Mouse (Mus musculus) olfactory bulb, adult 2 months (tissue): Measurements from ENCODE around the gene Agrp. TPM values are rescaled to one million over a fixed set of nuclear protein-coding genes. Genes with fewer than 3 reads are reported as not detected.

ENCODE experiments used
- H3K27ac ChIP-seq: fragments of 200-500 bp; 2 replicates; pipeline ENCODE4 v1.5.1; 2012; ENCODE audit warnings: low read depth, low read length; ENCODE audit not compliant: insufficient read depth
- H3K4me1 ChIP-seq: fragments of 200-500 bp; 2 replicates; pipeline ENCODE4 v1.6.1; 2012; ENCODE audit warnings: low read length; ENCODE audit not compliant: control insufficient read depth, insufficient read depth
- H3K4me3 ChIP-seq: fragments of 200-500 bp; 2 replicates; pipeline ENCODE4 v1.5.1; 2012; ENCODE audit warnings: mild to moderate bottlenecking, low read depth, low read length, moderate library complexity; ENCODE audit not compliant: insufficient read depth
- CTCF ChIP-seq: fragments of 200-500 bp; IDR thresholded peaks from 2 replicates; pipeline ENCODE4 v1.5.1; 2012; ENCODE audit warnings: low read depth, mild to moderate bottlenecking, low read length, moderate library complexity; ENCODE audit not compliant: insufficient read depth
- POLR2A ChIP-seq: fragments of 200-500 bp; IDR thresholded peaks from 2 replicates; pipeline ENCODE4 v1.6.1; 2012; ENCODE audit warnings: mild to moderate bottlenecking, low read depth, low read length, moderate library complexity; ENCODE audit not compliant: insufficient read depth
- WGBS: fragments of 180-500 bp; shearing (Covaris S2); methylation state at CpG from one replicate; pipeline ENCODE4 v1.1.7; 2018; 5-methylcytosine and 5-hydroxymethylcytosine counted together
- polyA plus RNA-seq: library from polyadenylated mRNA; stranded (reverse); fragments of >200 nt; gene quantifications from 2 replicates; pipeline ENCODE4 v1.2.4, GENCODE M21; 2012; ENCODE audit warnings: low replicate concordance; ENCODE audit not compliant: missing spikeins, insufficient read depth, insufficient read length

Agrp gene
- polyA plus RNA-seq, 1 experiment: not detected

DNA sequence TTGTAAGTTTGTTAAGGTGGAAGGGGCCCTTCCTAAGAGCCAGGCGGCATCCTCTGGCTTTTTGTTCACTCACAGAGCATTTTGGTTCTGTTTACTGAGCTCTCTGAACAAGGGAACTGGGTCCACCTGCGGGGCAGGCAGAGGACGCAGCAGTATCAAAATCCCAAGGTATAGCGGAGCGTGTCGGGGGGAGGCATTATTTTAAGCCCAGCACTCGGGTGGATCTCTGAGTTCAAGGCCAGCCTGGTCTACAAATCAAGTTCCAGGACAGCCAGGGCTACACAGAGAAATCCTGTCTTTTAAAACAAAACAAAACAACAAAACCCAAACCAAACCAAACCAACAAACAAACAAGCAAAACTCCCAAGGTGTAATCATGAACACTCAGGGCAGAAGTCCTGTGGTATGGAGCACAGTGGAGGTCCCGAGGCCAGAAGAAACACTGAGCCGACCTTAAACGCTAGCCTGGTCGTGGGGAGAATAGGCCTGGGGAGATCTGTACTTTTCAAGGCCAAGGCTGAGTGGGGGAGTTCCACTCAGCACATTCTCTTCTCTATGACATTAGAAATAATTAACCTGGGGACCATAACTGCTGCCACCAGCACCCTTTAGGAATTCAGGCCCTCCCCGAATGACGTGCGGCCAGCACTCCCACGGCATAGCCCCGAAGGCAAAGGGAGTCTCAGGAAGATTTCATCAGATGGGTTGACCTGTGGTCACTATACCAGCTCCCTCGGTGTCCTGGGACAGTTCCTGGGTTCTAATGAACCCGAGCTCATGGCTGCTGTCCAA is 42.5 kb downstream of the Agrp start:
- no peak overlapping the region for H3K4me3 ChIP-seq
- no peak for TF ChIP-seq CTCF
- no peak for TF ChIP-seq POLR2A
- WGBS: 82% methylated on average over 18 of the region's 18 CpGs
- no peak overlapping the region for H3K27ac ChIP-seq
- H3K4me1 ChIP-seq: peaks cover 15% of the 10 kb centered on the region

GRCm38 (mm10) chr8:105593859-105594258 is 43.3 kb downstream of the Agrp start:
- WGBS: 19% methylated on average over 15 of the region's 15 CpGs
- no peak overlapping the region for H3K27ac ChIP-seq
- H3K4me1 ChIP-seq: peaks cover 15% of the 10 kb centered on the region
- H3K4me3 ChIP-seq: no peak overlapping the region
- TF ChIP-seq CTCF: no peak
- TF ChIP-seq POLR2A: no peak

DNA sequence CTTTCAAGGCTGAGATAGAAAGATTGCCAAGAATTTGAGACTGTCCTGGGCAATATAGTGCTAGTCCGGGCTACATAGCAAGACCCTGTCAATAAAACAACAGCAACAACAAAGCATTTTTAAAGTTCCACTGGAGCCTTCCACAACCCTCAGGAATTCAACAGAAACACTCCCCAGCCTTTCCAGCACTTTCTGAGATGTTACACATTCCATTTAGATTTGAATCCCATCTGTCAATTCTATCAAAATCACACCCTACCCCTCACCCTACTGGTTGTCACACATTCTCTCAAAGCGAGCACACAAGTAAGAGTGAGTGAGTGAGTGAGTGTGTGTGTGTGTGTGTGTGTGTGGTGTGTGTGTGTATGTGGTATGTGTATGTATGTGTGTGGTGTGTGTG is 44.8 kb downstream of the Agrp start:
- peaks cover 15% of the 10 kb centered on the region for H3K4me1 ChIP-seq
- no peak overlapping the region for H3K27ac ChIP-seq
- TF ChIP-seq POLR2A (no peak), CTCF (no peak)
- no peak overlapping the region for H3K4me3 ChIP-seq
- 81% methylated on average over 2 of the region's 2 CpGs for WGBS

GRCm38 (mm10) chr8:105579719-105580118 is 57.5 kb downstream of the Agrp start:
- H3K4me1 ChIP-seq: no peaks in the 10 kb centered on the region
- TF ChIP-seq CTCF (no peak), POLR2A (no peak)
- WGBS: 74% methylated on average over 3 of the region's 3 CpGs
- no peak overlapping the region for H3K27ac ChIP-seq
- H3K4me3 ChIP-seq: no peak overlapping the region

GRCm38 (mm10) chr8:105575538-105575937 is 61.7 kb downstream of the Agrp start:
- no peak overlapping the region for H3K27ac ChIP-seq
- TF ChIP-seq CTCF: no peak
- no peak for TF ChIP-seq POLR2A
- 54% methylated on average over 3 of the region's 3 CpGs for WGBS
- 0 out of 2 replicates have a peak, but pooled peaks cover 2% of the 10 kb centered on the region for H3K4me1 ChIP-seq
- H3K4me3 ChIP-seq: no peak overlapping the region

DNA sequence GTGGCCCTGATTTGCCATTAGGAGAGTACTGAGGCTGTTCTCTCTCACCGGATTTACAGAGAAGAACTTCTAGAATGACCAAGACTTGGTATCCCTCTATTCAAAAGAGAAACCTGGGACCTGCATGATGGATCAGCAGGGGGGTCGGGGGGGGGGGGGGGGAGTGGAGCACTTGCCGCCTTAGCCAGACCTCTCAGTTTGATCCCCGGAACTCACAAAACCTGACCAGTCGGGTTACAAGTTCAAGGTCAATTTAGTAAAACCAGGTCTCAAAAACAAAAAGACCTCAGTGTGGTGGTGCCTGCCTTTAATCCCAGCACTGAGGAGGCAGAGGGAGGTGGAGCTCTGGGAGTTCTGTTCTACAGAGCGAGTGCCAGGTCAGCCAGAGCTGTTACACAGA is 62.5 kb downstream of the Agrp start:
- Histone ChIP-seq H3K27ac (no peak overlapping the region), H3K4me1 (0 out of 2 replicates have a peak, but pooled peaks cover 2% of the 10 kb centered on the region), H3K4me3 (no peak overlapping the region)
- TF ChIP-seq POLR2A (no peak), CTCF (no peak)
- WGBS: 57% methylated on average over 6 of the region's 6 CpGs

DNA sequence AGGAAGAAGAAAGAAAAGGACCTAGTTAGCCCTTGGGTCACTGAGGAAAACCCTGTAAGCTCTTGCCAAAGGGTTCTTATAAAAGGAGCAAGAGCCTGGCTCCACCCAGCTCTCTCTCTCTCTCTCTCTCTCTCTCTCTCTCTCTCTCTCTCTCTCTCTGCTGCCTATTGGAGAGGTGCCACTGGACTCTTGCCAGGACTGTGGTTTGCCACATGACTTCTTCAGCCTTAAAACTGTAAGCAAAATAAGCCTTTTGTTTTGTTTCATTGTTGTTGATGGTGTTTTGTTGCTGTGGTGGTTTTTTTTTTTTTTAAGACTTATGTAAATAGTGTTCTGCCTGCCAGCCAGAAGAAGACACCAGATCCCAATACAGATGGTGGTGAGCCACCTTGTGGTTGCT is 63.8 kb downstream of the Agrp start:
- Histone ChIP-seq H3K4me3 (no peak overlapping the region), H3K27ac (no peak overlapping the region), H3K4me1 (0 out of 2 replicates have a peak, but pooled peaks cover 2% of the 10 kb centered on the region)
- TF ChIP-seq POLR2A (no peak), CTCF (no peak)

DNA sequence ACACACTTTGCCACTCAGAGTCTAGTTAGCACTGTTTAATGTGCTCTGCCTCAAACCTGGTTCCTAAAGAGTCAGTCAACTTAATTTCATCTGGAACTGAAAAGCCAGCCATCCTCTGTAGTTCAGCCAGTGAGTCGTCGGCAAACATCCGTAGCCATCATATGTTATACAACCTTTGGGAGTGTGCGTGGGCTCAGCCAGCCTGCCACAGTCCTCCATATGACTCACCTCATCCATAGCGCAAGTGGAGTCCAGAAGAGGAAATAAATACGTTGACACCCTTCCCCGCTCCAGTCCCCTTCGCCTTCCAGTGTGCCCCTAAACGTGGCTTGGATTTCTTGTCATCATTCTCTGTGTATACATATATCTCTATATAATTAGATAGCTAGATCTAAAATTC is 65.4 kb downstream of the Agrp start:
- H3K4me3 ChIP-seq: no peak overlapping the region
- peaks cover 8% of the 10 kb centered on the region for H3K4me1 ChIP-seq
- WGBS: 55% methylated on average over 9 of the region's 9 CpGs
- TF ChIP-seq POLR2A (no peak), CTCF (no peak)
- no peak overlapping the region for H3K27ac ChIP-seq

DNA sequence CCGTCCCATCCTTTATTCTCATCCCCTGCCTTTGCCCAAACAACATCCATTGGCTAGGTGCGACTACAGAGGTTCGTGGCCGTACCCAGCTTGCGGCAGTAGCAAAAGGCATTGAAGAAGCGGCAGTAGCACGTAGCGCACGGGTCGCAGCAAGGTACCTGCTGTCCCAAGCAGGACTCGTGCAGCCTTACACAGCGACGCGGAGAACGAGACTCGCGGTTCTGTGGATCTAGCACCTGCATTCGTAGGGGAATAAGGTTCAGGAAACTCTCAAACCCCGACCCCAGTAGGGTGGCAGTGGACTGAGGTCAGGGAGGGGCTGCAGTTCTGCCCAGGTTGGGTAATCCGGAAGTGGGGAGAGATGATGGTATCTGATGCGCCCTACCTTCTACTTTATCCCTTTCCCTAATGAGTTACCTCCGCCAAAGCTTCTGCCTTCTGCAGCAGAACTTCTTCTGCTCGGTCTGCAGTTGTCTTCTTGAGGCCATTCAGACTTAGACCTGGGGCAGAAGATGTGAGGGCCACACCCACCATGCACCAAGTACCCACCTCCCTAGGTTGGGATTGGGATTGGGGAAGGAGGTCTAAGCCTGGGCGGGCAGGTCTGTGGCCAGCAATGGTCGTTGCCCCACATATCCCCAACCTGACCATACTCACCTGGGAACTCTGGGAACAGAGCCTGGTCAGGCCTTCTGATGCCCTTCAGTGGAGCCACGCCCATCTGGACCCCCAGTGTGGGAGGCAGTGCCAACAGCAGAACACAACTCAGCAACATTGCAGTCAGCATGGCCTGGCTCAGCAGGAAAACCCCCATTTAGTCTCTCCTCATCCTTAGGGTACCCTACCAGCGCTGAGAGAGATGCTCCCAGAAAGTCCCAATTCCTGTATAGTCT is 70.2 kb downstream of the Agrp start:
- Histone ChIP-seq H3K4me3 (peak overlapping the region; percentile 95), H3K4me1 (peaks cover 15% of the 10 kb centered on the region), H3K27ac (no peak overlapping the region)
- TF ChIP-seq CTCF: no peak
- TF ChIP-seq POLR2A: no peak
- 36% methylated on average over 27 of the region's 27 CpGs for WGBS
